Mouse (Mus musculus) CH12.LX (cell line): ENCODE results near the gene Emg1. TPM values are rescaled to one million over a fixed set of nuclear protein-coding genes. Genes with fewer than 3 reads are reported as not detected.
A peak's percentile ranks its signal among the peaks of the same experiment; 100 is the strongest.

Experiments
- DNase-seq: peaks from one replicate; pipeline ENCODE4 v3.0.0-alpha.2; 2013; ENCODE audit errors: extremely low read depth
- H3K27ac ChIP-seq: 2 replicates; pipeline ENCODE4 v1.5.1; 2012; ENCODE audit warnings: low read depth, mild to moderate bottlenecking, control low read depth, moderate library complexity; ENCODE audit not compliant: insufficient read depth
- H3K27me3 ChIP-seq: replicated peaks from 2 replicates; pipeline ENCODE3; 2012; ENCODE audit warnings: inconsistent platforms
- H3K36me3 ChIP-seq, 2 experiments: replicated peaks in 1 of 2; 2 replicates each; pipeline versions ENCODE3 to v1.6.1; 2012; ENCODE audit warnings: inconsistent platforms in 1 of 2, low read length in 1 of 2, mild to moderate bottlenecking in 1 of 2, mixed read lengths in 1 of 2, moderate library complexity in 1 of 2; ENCODE audit not compliant: control insufficient read depth in 1 of 2, insufficient read depth in 1 of 2
- H3K4me1 ChIP-seq, 2 experiments: 2 replicates each; pipeline ENCODE4 v1.6.1; 2012; ENCODE audit warnings: inconsistent platforms in 1 of 2, moderate library complexity in 1 of 2; ENCODE audit not compliant: insufficient read depth in 2 of 2, control insufficient read depth in 1 of 2
- H3K4me2 ChIP-seq: 2 replicates; pipeline ENCODE4 v1.6.1; 2012; ENCODE audit warnings: low read depth, mild to moderate bottlenecking, control low read depth; ENCODE audit not compliant: poor library complexity, insufficient read depth, severe bottlenecking
- H3K4me3 ChIP-seq, 3 experiments: fragments of 150-350 bp in 1 of 3; sonication (generic) in 1 of 3; replicated peaks in 1 of 3; 2 replicates each; pipeline versions ENCODE3 to v1.5.1; 2011 to 2012; ENCODE audit warnings: low read depth in 2 of 3, low read length in 2 of 3, mild to moderate bottlenecking in 2 of 3, moderate library complexity in 2 of 3, control low read depth in 1 of 3, improper control_type of control experiment in 1 of 3, inconsistent platforms in 1 of 3, mixed read lengths in 1 of 3; ENCODE audit not compliant: poor library complexity in 1 of 3
- H3K79me2 ChIP-seq: replicated peaks from 2 replicates; pipeline ENCODE4 v1.6.1; 2012; ENCODE audit warnings: mild to moderate bottlenecking, moderate library complexity; ENCODE audit not compliant: control insufficient read depth, poor library complexity, insufficient read depth, severe bottlenecking; ENCODE audit errors: extremely low read depth
- H3K9ac ChIP-seq: 2 replicates; pipeline ENCODE4 v1.6.1; 2012; ENCODE audit warnings: low read depth, mild to moderate bottlenecking, control low read depth, moderate library complexity; ENCODE audit not compliant: insufficient read depth
- H3K9me3 ChIP-seq: replicated peaks from 2 replicates; pipeline ENCODE3; 2012; ENCODE audit warnings: low read length, inconsistent platforms, mixed read lengths
- BHLHE40 ChIP-seq: IDR thresholded peaks from 2 replicates; pipeline ENCODE4 v1.6.1; 2011; ENCODE audit warnings: mild to moderate bottlenecking, low read depth, low read length, improper control_type of control experiment
- CHD2 ChIP-seq: IDR thresholded peaks from 2 replicates; pipeline ENCODE4 v1.6.1; 2011; ENCODE audit warnings: low read length, improper control_type of control experiment
- CTCF ChIP-seq, 2 experiments: IDR thresholded peaks in 1 of 2; conservative IDR thresholded peaks in 1 of 2; 2 replicates each; pipeline ENCODE4 v1.5.1; 2011 to 2012; ENCODE audit warnings: low read depth in 2 of 2, low read length in 2 of 2, improper control_type of control experiment in 1 of 2, inconsistent platforms in 1 of 2, mild to moderate bottlenecking in 1 of 2, moderate library complexity in 1 of 2
- ELF1 ChIP-seq: IDR thresholded peaks from 2 replicates; pipeline ENCODE4 v1.6.1; 2014; ENCODE audit warnings: low read depth, mild to moderate bottlenecking, inconsistent platforms, low read length, improper control_type of control experiment
- IRF4 ChIP-seq: IDR thresholded peaks from 2 replicates; pipeline ENCODE4 v1.6.1; 2014; ENCODE audit warnings: low read depth, mild to moderate bottlenecking, inconsistent platforms, low read length, improper control_type of control experiment
- JUN ChIP-seq: IDR thresholded peaks from 2 replicates; pipeline ENCODE4 v1.6.1; 2011; ENCODE audit warnings: low read depth, mild to moderate bottlenecking, low read length, improper control_type of control experiment, moderate library complexity; ENCODE audit not compliant: insufficient read depth
- JUND ChIP-seq: conservative IDR thresholded peaks from 2 replicates; pipeline ENCODE4 v1.6.1; 2011; ENCODE audit warnings: low read depth, low read length, improper control_type of control experiment
- KAT2A ChIP-seq: IDR thresholded peaks from 2 replicates; pipeline ENCODE4 v1.6.1; 2012; ENCODE audit warnings: low read length, improper control_type of control experiment, inconsistent platforms; ENCODE audit not compliant: insufficient replicate concordance
- MAX ChIP-seq: IDR thresholded peaks from 2 replicates; pipeline ENCODE4 v1.6.1; 2011; ENCODE audit warnings: low read length, improper control_type of control experiment
- MAZ ChIP-seq: IDR thresholded peaks from 2 replicates; pipeline ENCODE4 v1.6.1; 2012; ENCODE audit warnings: low read depth, mild to moderate bottlenecking, inconsistent platforms, low read length, improper control_type of control experiment, moderate library complexity
- MYC ChIP-seq: IDR thresholded peaks from 2 replicates; pipeline ENCODE4 v1.6.1; 2011; ENCODE audit warnings: low read depth, mild to moderate bottlenecking, improper control_type of control experiment, low read length
- NELFE ChIP-seq: IDR thresholded peaks from 2 replicates; pipeline ENCODE4 v1.6.1; 2011; ENCODE audit warnings: low read depth, low read length, improper control_type of control experiment
- NRF1 ChIP-seq: IDR thresholded peaks from 2 replicates; pipeline ENCODE4 v1.6.1; 2014; ENCODE audit warnings: low read depth, mild to moderate bottlenecking, inconsistent platforms, low read length, improper control_type of control experiment, moderate library complexity
- PAX5 ChIP-seq: IDR thresholded peaks from 2 replicates; pipeline ENCODE4 v1.6.1; 2012; ENCODE audit warnings: low read length, inconsistent platforms, mixed read lengths
- POLR2A ChIP-seq: IDR thresholded peaks from 2 replicates; pipeline ENCODE4 v1.6.1; 2011; ENCODE audit warnings: low read depth, mild to moderate bottlenecking, improper control_type of control experiment, low read length
- RAD21 ChIP-seq: IDR thresholded peaks from 2 replicates; pipeline ENCODE4 v1.6.1; 2011; ENCODE audit warnings: low read depth, mild to moderate bottlenecking, low read length, improper control_type of control experiment, moderate library complexity
- RCOR1 ChIP-seq: conservative IDR thresholded peaks from 2 replicates; pipeline ENCODE4 v1.6.1; 2012; ENCODE audit warnings: low read depth, mild to moderate bottlenecking, inconsistent platforms, low read length, improper control_type of control experiment
- SIN3A ChIP-seq: IDR thresholded peaks from 2 replicates; pipeline ENCODE4 v1.6.1; 2012; ENCODE audit warnings: low read length, improper control_type of control experiment, inconsistent platforms
- SMC3 ChIP-seq: IDR thresholded peaks from 2 replicates; pipeline ENCODE4 v1.6.1; 2011; ENCODE audit warnings: low read depth, low read length, improper control_type of control experiment
- TBP ChIP-seq: conservative IDR thresholded peaks from 2 replicates; pipeline ENCODE4 v1.6.1; 2011; ENCODE audit warnings: low read depth, low read length, improper control_type of control experiment
- UBTF ChIP-seq: IDR thresholded peaks from 2 replicates; pipeline ENCODE4 v1.6.1; 2012; ENCODE audit warnings: low read depth, mild to moderate bottlenecking, inconsistent platforms, low read length, improper control_type of control experiment, moderate library complexity
- USF1 ChIP-seq: IDR thresholded peaks from 2 replicates; pipeline ENCODE4 v1.6.1; 2014; ENCODE audit warnings: low read depth, mild to moderate bottlenecking, inconsistent platforms, low read length, improper control_type of control experiment
- USF2 ChIP-seq: conservative IDR thresholded peaks from 2 replicates; pipeline ENCODE4 v1.6.1; 2011; ENCODE audit warnings: low read depth, low read length, improper control_type of control experiment
- ZC3H11A ChIP-seq: IDR thresholded peaks from 2 replicates; pipeline ENCODE4 v1.6.1; 2012; ENCODE audit warnings: low read depth, mild to moderate bottlenecking, inconsistent platforms, low read length, improper control_type of control experiment
- ZKSCAN1 ChIP-seq: IDR thresholded peaks from 2 replicates; pipeline ENCODE4 v1.6.1; 2012; ENCODE audit warnings: low read depth, inconsistent platforms, low read length, improper control_type of control experiment, borderline replicate concordance
- ZMIZ1 ChIP-seq: IDR thresholded peaks from 2 replicates; pipeline ENCODE4 v1.6.1; 2012; ENCODE audit warnings: low read depth, mild to moderate bottlenecking, inconsistent platforms, low read length, improper control_type of control experiment
- dilution Hi-C: fragments of 300-500 bp; cut with MboI; formaldehyde crosslinking; loops from 2 replicates; pipeline ENCODE4 v1.14.3; 2020; ENCODE audit warnings: low sequenced_read_pairs; ENCODE audit not compliant: extremely low pct_unique_long_range_greater_than_20kb, extremely low pct_ligation_motif_present
- in situ Hi-C: fragments of 300-500 bp; cut with MboI; formaldehyde crosslinking; loops from 3 replicates; pipeline ENCODE4 v1.14.3; 2019; ENCODE audit warnings: low sequenced_read_pairs, low pct_ligation_motif_present, low pct_unique_long_range_greater_than_20kb, mixed read lengths
- polyA plus RNA-seq: library from polyadenylated mRNA; unstranded; fragments of >175 nt; gene quantifications from 2 replicates; pipeline ENCODE4 v1.2.1, GENCODE M21; 2012; ENCODE audit warnings: low read depth; ENCODE audit not compliant: insufficient read length
- total RNA-seq, 2 experiments: library from RNA; depleted of rRNA; stranded (reverse); fragments of 300-350 nt in 1 of 2; fragments of >200 nt in 1 of 2; gene quantifications; 2 replicates each; pipeline ENCODE4 v1.2.3; 2012 to 2014

The Emg1 gene
- total and polyA plus RNA-seq, 3 experiments: 301 to 481 (median 352) TPM

- Histone ChIP-seq H3K4me1 (peaks cover 36 to 66% of the 10 kb centered on the region in 2 experiments), H3K27ac (no peak overlapping the region)
- in situ Hi-C loops (no loop called here), dilution Hi-C loops (no loop called here)
- TF ChIP-seq MAX (no peak), IRF4 (no peak), CHD2 (peak; percentile 34; the same call in 1 of the 2 replicates), TBP (no peak), JUND (no peak)
- TF ChIP-seq, all 38 proteins: peak for 1
- Histone ChIP-seq H3K9ac (no peak overlapping the region), H3K27me3 (no peaks in the 10 kb centered on the region), H3K4me3 (no peak overlapping the region), H3K36me3 (peaks cover 79 to 96% of the 10 kb centered on the region in 2 experiments), H3K4me2 (no peak overlapping the region), H3K9me3 (no peaks in the 10 kb centered on the region), H3K79me2 (peaks cover 48% of the 10 kb centered on the region)
- DNase-seq: no peak
Measured at GRCm38 (mm10) chr6:124704417-124704816, 7.6 kb downstream of the Emg1 start.

GRCm38 (mm10) chr6:124703789-124704188 lies 8.2 kb downstream of the Emg1 start:
- DNase-seq: no peak
- Histone ChIP-seq H3K9me3 (no peaks in the 10 kb centered on the region), H3K79me2 (peaks cover 41% of the 10 kb centered on the region), H3K4me2 (no peak overlapping the region)
- TF ChIP-seq USF1 (no peak), IRF4 (no peak), TBP (no peak), ZMIZ1 (0 out of 2 replicates have a peak, but pooled peaks have one; percentile 5)
- TF ChIP-seq, all 38 proteins: peak for 1
- no peak overlapping the region for H3K27ac ChIP-seq
- H3K9ac ChIP-seq: no peak overlapping the region
- no peaks in the 10 kb centered on the region for H3K27me3 ChIP-seq
- in situ Hi-C loops: no loop called here
- H3K36me3 ChIP-seq: peaks cover 82 to 96% of the 10 kb centered on the region in 2 experiments
- no peak overlapping the region for H3K4me3 ChIP-seq
- dilution Hi-C loops: no loop called here
- peaks cover 36 to 66% of the 10 kb centered on the region in 2 experiments for H3K4me1 ChIP-seq

GRCm38 (mm10) chr6:124702784-124703103 lies 9.2 kb downstream of the Emg1 start:
- Histone ChIP-seq H3K27ac (no peak overlapping the region), H3K9me3 (no peaks in the 10 kb centered on the region), H3K4me2 (no peak overlapping the region), H3K9ac (no peak overlapping the region), H3K36me3 (peaks cover 74 to 89% of the 10 kb centered on the region in 2 experiments), H3K4me1 (peaks cover 28 to 67% of the 10 kb centered on the region in 2 experiments), H3K27me3 (no peaks in the 10 kb centered on the region), H3K79me2 (peaks cover 31% of the 10 kb centered on the region), H3K4me3 (no peak overlapping the region)
- dilution Hi-C loops: no loop called here
- TF ChIP-seq SMC3 (peak; percentile 87), MAZ (no peak), CTCF (conservative IDR thresholded peaks at IDR 0.05 in 1 of 2, IDR thresholded peaks at IDR 0.05 in 1 of 2; ENCODE audit: low read depth in 2 of 2, low read length in 2 of 2) (peak; percentile 72 to 87), POLR2A (no peak), NRF1 (no peak), NELFE (no peak), BHLHE40 (no peak), PAX5 (no peak), MYC (no peak), JUN (no peak), ZC3H11A (no peak), USF2 (no peak), KAT2A (no peak), RCOR1 (no peak), TBP (no peak), ELF1 (no peak), UBTF (no peak), RAD21 (peak; percentile 58), ZKSCAN1 (no peak), SIN3A (no peak), CHD2 (no peak)
- DNase-seq: peak; percentile 80
- in situ Hi-C loops: no loop called here
